Mouse (Mus musculus): ENCODE data around the gene Nme7.

- TF ChIP-seq CTCF (IDR thresholded peaks at IDR 0.05) = peak; percentile 80
- no peak for TF ChIP-seq EP300 (IDR thresholded peaks at IDR 0.05; ENCODE audit: insufficient read depth, low read depth, low read length)
- no peak for TF ChIP-seq POLR2A (IDR thresholded peaks at IDR 0.05; ENCODE audit: insufficient read depth, low read depth, low read length)
Observed at GRCm38 (mm10) chr1:164315266-164315665, 11.3 kb downstream of the Nme7 start.
